Mouse (Mus musculus): Measurements from ENCODE around the gene Klhdc10. TPM values are rescaled to one million over a fixed set of nuclear protein-coding genes. Genes with fewer than 3 reads are reported as not detected.

The Klhdc10 gene
- total RNA-seq, 2 experiments from 2014 or later = 14.5 to 35.3 TPM

DNA sequence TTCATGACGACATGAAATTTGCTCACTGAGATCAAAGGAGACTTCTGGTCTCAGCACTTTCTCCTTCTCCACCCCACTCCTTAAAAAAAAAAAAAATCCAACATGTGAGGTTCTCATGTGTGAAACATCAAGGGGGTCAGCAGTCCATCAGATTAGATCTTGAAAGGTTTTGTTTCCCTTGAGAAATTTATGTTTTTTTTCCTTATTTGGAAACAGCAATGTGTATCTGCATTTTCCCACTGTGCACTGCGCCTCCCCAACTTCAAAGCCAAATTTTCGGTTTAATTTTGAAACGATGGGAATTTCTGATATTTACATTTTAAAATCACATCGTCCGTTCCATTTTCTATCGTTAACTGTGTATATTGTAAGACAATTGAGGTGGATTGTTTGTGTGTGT lies 952 bp upstream of the Klhdc10 start:
- ATAC-seq (ENCODE audit: poor library complexity, severe bottlenecking) = no peak

DNA sequence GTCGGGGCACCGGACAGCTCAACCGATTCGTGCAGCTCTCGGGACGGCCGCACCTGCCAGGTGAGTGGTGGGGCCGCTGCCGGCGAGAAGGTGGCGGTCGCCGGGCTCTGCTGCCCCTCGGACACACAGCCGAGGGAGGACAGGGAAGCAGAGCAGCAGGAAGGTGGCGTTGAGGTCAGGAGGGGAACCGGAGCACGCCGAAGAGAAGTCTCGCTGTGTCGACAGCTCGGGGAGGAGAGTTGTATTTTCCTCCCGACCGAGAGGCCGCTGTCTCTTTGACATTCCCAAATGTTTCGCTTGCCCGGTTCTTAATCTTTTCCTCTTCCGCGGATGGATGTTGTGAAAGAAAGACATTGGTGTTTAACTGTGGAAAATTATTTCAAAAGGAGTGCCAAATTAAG lies 423 bp downstream of the Klhdc10 start:
- ATAC-seq (ENCODE audit: poor library complexity, severe bottlenecking) = peak; percentile 29

DNA sequence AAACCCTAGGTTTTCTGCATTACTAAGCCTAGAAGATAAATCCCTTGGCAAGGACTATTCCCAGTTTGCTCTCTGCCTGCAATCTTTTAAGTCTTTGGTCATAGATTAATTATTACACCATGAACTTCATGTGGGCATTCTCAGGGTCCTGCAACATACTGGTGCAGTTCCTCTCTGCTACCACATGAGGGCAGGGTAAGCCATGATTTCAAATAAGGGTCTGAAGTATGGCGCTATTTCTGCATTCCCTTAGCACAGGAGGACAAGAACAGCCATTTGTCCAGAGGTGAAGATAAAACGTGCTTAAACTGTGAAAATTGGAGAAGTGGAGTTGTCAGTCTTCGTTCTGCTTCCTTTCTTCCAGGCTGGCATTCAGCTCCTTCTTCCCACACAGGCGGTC lies 1.8 kb downstream of the Klhdc10 start:
- peak; percentile 60 for ATAC-seq (ENCODE audit: poor library complexity, severe bottlenecking)

DNA sequence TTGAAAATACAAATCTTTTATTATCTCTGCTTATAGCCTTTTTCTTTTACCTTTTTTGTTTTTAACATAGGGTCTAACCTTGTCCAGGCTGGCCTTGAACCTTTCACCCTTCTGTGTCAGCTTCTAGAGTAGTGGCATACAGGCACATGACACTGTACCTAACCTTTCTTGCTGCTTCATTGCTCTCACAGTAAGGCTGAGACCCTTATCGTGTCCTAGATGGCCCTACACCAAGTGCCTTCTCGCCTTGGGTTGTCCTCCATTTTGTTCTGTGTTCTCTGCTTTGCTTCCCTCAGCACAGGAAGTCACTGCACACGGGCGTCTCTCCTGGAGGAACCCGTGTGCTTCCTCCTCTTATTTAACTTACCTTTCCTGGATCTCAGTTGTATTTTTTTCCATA lies 3.0 kb downstream of the Klhdc10 start:
- ATAC-seq (ENCODE audit: poor library complexity, severe bottlenecking) = no peak

DNA sequence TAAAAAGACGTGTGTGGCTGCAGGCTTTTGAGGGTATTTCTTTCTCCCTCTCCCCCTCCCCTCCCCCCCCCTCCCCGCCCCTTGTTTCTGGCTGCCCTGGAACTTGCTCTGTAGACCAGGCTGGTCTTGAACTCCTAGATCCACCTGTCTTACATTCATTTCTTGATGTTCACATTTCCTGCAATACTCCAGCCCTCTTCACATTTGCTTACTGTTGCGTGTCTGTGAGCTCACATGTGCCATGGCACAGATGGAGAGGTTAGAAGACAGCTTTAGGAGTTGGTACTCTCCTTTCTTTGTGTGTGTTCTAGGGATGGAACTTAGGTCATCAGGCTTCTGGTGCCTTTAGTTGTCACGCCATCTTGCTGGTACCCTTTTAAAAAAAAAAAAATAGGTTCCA lies 6.6 kb downstream of the Klhdc10 start:
- ATAC-seq (ENCODE audit: poor library complexity, severe bottlenecking) = no peak

DNA sequence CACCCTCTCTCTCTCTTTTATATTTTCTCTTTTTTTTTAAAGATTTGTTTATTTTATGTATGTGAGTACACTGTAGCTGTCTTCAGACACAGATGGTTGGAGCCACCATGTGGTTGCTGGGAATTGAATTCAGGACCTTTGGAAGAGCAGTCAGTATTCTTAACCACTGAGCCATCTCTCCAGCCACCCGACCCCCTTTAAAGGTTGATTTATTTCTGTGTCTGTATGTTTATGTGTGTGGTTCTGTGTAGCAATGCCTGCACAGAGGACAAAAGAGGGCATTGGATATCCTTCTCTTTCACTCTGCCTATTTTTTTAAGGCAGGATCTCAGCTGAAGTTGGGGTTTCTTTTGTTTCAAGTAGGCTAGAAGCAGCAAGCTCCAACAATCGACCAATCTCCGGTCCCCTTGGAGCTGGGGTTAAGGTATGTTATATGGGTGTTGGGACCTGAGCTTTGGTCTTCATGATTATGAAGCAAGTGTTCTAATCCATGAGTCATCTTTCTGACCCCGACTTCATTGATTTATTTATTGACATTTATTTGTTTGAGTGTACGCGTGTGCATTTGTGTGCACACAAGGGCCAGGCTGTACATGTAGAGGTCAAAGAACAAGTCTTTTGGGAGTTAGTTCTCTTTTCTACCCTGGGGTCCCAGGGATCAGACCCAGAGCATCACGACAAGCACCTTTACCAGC lies 7.9 kb downstream of the Klhdc10 start:
- no peak for ATAC-seq (ENCODE audit: poor library complexity, severe bottlenecking)

DNA sequence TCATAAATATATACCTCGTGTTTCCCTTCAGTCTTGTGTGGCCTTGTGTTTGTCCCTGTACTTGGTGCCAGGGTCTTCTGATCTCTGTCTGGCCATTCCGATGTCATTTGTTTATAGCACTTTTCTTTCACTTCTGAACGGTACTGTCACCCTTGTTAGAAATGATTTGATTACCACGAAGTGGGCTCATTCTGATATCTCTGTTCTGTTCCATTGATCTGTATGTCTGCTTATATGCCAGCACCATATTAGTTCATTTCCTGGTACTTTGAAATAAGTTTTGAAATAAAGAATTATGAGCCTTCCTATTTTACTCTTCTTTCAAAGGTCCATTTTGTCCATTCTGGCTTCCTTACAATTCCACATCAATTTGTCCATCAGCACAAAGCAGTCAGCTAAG lies 9.6 kb downstream of the Klhdc10 start:
- no peak for ATAC-seq (ENCODE audit: poor library complexity, severe bottlenecking)

DNA sequence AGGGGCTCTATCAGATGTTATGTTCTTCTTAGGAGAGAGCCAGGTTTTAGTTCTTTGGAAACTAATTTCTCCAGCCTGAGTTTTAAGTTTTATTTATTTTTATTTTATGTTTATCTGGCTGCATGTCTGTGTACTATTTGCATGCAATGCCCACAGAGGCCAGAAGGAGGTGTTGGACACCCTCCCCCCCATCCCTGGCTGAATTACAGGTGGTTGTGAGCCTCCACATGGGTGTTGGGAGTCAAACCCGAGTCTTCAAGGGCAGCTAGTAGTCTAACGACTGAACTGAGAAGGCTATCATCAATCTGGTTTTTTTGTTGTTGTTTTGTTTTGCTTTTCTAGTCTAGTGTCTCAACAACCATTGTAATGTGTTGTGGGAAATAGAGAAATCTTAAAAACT lies 14.5 kb downstream of the Klhdc10 start:
- ATAC-seq (ENCODE audit: poor library complexity, severe bottlenecking) = no peak

DNA sequence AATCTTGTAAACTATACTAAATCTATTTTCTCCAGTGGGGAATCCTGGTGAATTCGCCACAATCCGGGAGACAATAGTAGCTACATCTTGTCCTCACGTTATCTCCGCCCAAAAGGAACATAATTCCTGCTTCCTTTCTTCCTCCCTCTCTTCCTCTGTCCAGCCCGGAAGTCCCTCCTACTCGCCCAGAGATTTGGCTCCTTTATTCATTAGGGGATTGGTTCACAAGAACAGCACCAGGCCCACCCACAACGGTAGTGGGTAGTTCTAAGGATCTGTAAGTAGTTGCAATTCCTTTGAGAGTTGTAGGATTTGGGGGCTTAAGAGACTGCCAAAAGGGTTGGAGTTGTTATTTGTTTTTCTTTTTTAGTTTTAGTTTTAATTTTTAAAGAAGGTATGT lies 15.1 kb downstream of the Klhdc10 start:
- ATAC-seq (ENCODE audit: poor library complexity, severe bottlenecking) = no peak

DNA sequence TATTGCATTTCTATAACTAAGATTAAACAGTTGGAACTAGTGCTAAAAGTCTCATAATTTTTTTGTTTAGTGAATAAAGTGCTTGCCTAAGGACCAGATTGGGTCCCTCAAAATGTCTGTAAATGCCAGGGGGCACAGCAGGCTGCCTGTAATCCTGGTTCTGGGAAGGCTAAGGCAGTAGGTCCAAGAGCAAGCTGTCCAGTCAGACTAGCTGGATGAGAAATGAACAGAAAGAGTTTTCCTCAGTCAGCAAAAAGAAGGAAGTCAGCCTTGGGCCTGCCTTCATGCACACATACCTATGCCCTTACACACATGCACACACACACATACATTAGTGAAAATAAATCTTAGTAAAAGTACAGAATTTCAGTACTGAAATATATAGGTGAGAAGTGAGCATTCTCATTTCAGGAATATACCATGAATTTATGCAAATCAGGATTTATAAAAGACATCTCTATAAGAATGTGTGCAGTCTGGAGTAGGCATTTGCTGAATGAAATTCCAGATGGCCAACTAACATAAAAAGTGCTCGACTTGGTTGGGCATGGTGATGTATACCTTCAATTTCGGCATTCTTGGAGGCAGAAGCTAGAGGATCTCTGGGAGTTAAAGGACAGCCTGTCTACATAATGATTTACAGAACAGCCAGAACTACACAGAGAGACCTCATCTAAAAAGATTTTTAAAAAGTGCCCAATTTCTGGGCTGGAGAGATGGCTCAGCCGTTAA lies 31.0 kb downstream of the Klhdc10 start:
- ATAC-seq (ENCODE audit: poor library complexity, severe bottlenecking) = no peak

DNA sequence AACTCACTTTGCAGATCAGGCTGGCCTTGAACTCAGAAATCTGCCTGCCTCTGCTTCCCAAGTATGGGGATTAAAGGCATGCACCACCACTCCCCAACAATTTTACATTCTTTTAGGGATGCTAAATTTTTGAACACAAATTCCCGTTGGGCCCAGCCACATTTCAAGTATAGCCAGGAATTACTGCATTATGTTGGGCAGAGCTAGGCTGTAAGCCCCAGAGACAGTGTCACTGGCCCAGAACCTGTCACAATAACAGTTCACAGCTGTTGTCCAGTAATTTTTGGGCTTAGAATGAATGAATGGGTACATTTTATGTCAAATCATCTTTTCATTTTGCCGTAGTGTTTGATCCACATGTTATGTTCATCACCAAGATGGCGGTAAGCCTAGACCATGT lies 34.8 kb downstream of the Klhdc10 start:
- ATAC-seq (ENCODE audit: poor library complexity, severe bottlenecking) = no peak

DNA sequence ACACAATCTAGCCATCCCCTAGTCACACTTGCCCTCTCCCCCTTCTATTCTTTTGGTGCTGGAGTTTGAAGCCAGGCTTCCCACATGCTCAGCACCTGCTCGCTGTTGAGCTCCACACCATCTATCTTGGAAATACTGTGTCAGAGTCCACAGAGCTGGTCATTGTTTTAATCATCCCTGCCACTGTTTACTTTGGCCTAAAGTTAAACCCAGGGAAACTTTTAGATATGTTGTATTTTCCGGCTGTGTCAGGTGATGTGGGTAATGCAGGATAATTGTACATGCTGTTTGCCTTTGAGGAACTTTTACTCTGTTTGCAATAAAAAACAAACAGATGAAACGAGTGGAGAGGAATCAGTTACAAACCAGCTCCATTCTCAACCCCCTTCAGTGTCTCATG lies 35.4 kb downstream of the Klhdc10 start:
- no peak for ATAC-seq (ENCODE audit: poor library complexity, severe bottlenecking)

DNA sequence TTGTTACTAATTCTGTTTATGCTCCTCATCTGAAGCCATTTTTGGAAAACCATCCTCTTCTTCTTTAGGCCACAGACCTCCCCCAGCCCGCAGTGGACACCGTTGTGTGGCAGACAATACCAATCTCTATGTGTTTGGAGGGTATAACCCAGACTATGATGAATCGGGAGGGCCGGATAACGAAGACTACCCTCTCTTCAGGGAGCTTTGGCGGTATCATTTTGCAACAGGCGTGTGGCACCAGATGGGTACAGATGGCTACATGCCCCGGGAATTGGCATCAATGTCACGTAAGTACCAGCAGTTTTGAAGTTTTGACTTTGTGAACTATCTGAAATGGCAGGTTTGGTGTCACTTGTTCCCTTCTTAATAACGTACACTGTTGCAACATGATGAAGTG lies 37.9 kb downstream of the Klhdc10 start:
- no peak for ATAC-seq (ENCODE audit: poor library complexity, severe bottlenecking)

DNA sequence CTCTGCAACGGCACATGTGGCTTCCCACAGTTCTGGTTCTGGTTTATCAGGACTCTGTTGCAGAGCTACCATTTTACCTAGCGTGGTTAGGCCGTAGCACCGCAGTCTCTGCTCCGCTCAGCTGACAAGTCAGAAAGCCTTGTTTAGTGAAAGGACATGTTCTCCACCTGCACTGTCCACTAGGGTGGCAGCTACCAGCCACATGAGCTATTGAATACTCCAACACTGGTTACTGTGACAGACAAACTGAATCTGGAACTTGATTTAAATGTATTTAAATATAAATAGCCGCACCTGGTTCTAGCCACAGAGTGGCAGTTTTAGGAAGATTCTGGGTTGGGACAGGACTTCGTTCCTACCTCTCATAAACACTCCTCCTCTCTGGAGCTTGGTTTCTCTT lies 55.3 kb downstream of the Klhdc10 start:
- no peak for ATAC-seq (ENCODE audit: poor library complexity, severe bottlenecking)

DNA sequence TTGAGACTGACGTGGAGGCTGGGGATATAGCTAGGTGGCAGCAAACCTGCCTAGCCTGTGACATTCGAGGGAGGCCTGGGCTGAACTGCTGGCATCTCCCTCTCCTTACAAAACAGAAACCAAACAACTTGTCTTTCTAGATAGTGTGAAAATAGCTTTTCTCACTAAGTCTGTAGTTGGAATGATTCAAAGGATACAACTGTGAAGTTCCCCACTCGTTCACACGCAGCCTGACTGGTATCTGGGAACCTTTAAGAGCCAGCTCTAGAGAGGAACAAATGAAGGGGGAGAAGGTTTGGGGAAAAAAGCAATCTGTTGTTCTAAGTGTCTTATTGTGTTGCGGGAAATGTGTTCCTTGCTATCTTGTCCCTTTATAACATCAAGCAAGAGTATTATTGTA lies 57.0 kb downstream of the Klhdc10 start:
- no peak for ATAC-seq (ENCODE audit: poor library complexity, severe bottlenecking)

DNA sequence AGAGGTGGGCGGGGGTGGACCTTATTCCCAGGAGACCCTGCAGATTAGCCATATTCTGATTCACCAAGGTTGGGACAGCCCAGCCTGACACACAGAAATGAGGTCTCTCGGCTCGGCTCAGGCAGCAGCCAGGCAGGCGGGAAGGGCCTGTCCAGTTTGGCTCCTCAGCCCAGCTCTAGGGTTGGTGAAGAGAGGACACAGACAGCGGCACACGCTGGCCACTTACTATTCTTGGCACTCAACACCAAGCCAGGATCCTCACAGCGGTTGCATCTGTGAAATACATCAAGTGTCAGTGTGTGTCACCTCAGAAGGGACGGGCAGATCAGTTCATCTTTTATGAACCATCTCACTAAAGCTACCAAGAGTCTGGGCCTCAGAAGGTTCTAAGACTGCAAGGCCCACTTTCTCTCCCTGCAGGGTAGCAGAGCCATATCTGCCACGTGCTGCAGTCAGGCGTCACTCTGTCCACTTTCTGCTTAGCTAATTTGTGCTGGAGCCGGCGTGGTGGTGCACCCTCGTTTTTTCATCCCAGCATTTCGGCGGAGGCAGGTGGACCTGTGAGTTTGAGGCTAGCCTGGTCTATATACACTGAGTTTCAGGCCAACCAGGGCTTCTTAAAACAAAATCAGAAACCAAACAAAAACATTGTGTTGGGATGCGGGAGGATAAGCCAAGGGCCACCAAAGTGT lies 57.5 kb downstream of the Klhdc10 start:
- no peak for ATAC-seq (ENCODE audit: poor library complexity, severe bottlenecking)

DNA sequence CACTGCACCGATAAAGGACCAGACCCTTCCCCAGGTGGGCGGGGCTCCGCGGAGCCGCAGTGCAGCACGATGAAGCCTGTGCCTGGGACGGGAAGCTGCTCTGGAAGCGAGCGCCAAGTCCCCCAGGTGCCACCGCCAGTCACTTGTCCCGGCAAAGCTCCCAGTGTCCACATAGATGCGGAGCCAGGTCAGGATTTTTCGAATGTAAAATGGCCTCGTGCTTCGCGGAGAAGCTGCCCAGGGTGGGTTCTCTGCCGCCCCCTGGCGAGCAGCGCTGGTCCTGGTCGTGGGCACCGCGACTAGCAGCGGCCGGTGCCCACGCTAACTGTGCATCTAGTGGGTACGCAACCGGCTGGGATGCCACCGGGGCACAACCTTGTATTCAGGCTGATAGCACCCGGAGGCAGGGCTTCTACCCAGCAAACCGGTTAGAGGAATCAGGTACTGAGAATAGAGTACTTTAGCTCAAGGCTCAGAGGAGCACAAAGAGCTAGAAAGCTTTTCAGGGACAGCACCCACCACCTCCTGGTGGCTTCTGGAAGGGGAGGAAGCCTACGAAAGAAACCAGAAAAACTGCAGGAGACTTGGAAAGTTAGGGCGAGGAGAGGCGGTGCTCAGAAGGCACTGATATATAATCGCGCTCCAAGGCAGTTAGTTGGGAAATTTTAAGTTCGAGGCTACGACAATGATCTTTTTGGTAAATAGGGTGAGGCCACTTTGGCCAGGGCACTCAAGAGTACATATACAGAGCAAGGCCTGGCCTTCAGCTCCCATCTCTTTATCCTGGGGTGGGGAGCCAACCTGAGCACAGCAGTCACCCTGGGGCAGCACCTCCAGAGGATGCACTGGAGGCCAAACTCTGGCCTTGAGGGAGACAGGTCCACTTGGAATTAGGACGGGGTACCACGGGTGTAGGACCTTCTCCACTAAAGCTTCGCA lies 58.4 kb downstream of the Klhdc10 start:
- peak; percentile 95 for ATAC-seq (ENCODE audit: poor library complexity, severe bottlenecking)

DNA sequence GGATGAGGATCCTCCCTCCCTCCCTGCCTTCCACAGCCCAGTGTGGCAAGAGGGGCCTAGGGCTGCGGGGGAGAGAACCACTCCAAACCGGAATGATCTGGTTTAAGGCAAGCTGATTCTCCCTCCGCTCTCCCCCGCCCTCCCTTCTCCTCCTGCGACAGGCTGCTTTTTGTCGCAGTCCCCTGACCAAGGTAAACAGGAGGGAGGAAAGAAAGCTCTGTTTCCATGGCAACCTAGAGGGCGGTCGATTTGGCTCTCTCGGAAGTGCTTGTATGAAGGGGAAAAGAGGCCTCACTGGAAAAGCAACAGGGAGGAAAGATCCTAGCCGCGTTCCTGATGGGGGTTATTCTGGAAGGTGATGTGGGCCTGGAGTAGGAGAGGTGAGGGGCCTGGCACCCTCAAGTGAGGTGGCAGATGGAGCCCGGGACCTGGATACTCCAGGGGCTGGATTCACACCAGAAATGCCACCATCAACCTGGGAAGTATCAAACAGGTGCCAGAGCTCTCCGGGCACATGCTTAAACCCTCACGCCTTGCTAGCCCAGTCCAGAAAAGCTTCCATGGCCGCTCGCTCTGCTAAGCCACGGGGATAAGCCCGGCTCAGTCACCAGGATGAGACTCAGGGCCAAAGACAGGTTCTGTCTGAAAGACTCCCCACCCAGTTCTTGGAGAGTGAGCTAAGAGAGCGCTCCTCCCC lies 59.2 kb downstream of the Klhdc10 start:
- ATAC-seq (ENCODE audit: poor library complexity, severe bottlenecking) = no peak

DNA sequence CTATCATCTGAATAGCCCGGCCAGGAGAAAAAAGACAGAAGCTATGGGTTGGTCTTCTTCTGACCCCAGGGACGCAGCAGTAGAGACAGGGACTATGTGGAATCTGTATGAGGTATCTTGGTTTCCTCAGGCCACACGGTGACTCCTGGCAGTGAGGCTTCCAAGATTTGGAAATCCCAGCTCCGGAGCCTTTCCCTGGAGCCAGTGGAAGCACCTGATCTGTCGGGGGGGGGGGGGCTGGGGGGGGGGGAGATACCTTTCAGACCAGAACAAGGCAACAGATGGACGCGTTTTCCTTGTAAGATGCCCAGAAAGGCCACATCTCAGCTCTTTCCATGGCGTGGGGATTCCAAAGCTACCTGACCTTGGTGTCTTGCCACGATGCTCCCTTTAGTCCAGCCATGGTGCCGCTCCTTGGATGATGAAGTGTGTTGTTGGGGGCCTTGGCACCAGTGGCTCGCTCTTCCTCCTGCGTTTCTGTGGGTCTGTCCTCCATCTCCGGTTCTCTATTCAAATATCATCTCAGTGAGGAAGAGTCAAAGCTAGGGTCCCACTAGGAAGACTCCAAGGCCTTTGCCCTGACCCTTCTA lies 60.2 kb downstream of the Klhdc10 start:
- no peak for ATAC-seq (ENCODE audit: poor library complexity, severe bottlenecking)

DNA sequence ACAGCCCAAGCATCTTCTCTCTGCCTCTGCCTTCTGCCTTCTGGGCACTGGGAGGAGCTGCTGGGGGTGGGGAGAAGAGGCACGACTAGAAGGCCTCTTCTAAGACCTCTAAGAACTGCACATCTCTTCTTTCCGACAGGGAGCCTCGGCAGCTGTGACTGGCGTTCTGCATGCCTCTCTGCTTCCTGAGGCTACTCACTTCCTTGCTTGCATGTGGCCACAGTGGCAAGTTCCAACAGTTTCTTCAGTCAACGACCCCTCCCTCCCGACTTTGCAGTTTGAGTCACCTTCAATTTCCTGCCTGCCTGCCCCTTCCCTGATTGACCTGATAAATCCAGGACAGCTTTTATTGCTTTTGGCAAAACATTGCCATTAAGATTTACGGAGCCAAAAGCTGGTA lies 61.2 kb downstream of the Klhdc10 start:
- ATAC-seq (ENCODE audit: poor library complexity, severe bottlenecking) = no peak
